Mouse (Mus musculus) telencephalon, adult 2 months (tissue): Measurements from ENCODE around the gene Ddx25.

Source experiments
- DNase-seq: peaks from one replicate; pipeline ENCODE4 v3.0.0-alpha.2; 2011; ENCODE audit warnings: low read depth, low spot score

Ddx25 gene

DNA sequence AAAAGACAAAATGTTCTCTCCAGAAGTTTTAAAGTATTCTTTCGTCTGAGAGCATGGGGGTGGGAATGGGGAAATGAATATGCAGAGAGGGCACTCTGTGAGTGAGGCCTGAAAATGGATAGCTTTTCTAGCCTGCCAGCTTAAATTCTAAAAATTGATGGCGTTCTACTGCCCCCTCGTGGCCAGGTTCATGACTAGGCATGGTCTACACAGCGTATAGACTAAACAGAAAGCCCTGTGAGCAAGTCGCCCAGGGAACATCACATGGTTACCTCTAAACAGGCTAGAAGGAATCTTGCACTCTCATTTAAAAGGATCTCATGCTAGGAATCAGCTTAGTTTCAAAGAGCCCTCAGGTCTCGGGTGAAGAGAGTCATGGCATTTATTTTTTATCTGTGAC is 16.8 kb downstream of the Ddx25 start:
- DNase-seq, result no peak

DNA sequence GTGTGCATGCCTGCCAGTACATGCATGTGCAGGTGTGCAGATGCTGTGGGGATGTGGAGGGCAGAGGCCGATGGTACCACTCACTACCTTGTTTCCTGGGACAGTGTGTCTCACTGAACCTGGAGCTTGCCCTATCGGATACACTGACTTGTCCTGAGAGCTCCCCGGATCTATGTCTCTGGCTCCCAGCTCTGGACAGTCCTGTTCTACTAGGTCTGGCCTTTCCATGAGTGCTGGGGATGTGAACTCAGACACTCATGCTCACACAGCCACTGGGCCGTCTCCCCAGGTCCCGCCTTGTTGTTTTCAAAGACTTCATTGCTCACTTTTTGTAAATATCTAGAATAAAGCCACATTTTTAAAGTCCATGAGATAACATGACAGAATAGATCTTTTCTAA is 17.3 kb downstream of the Ddx25 start:
- no peak for DNase-seq

GRCm38 (mm10) chr9:35539001-35539750 is 19.2 kb downstream of the Ddx25 start:
- DNase-seq, result no peak

GRCm38 (mm10) chr9:35535876-35536275 is 22.5 kb downstream of the Ddx25 start:
- no peak for DNase-seq

DNA sequence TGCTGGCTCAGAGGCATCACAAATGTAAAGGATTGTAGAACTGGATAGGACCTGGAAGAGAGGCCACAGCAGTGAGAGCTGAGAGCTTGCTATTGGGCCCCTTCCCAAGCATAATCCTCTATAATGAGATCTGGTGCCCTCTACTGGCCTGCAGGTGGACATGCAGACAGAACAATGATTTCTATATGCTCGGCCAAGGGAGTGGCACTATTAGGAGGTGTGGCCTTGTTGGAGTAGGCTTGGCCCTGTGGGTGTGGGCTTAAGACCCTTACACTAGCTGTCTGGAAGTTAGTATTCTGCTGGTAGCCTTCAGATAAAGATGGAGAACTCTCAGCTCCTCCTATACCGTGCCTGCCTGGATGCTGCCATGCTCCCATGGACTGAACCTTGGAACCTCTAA is 23.2 kb downstream of the Ddx25 start:
- DNase-seq, result no peak

DNA sequence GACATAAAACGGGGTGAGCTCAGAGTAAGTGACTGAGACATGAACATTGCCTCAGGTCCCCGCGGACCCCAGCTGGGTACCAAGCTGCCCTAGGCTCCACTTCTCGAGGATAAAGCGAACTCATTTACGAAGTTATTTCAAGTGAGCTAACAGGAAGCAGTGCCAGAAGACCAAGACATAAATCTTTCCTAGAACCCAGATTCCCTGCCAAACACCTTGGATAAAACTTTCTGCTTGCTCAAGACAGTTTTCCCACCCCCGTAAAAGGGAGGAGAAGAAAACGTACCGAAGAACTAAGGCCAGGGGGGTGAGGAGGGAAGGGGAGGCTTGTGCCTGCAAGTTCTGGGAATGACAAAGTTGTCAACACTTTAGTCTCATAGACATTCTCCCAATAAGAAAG is 25.1 kb downstream of the Ddx25 start:
- no peak for DNase-seq

- no peak for DNase-seq
Measured at GRCm38 (mm10) chr9:35529796-35530195, 28.5 kb downstream of the Ddx25 start.

DNA sequence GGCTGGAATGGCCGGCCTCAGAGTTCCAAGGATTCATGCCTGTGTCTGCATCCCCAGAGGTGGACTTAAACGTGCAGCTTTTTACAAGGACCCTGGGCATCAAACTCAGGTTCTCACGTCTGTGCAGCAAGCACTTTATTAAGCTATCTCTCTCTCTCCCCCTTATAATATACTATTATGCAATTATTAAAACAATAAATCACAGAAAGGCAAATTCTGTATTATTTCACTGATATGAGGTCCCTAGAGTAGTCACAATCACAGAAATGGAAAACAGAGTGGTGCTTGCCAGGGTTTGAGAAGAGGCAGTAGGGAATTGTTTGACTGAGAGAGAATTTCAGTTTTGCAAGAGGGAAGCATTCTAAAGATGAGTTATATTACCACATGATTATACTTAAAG is 29.2 kb downstream of the Ddx25 start:
- no peak for DNase-seq

- peak; percentile 64 for DNase-seq
Measured at GRCm38 (mm10) chr9:35523941-35524411, 34.4 kb downstream of the Ddx25 start.

DNA sequence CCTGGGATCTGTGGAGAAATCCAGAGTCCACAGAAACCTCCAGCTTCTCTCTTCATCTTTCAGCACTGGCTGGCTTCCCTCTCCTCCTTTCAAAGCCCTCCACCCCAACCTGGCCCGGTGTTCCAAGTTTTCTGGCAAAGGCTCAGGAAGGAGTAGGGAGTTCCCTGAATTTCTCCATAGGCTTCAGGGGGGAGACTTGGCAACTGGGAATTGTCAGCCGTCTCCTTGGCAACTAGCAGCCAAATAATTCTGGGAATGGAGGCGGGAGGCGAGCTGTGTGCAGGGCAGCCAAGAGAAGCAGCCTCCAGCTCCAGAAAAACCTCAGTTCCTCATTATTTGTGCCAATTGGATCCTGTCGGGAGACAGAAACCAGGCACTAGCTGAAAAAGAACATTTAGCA is 34.8 kb downstream of the Ddx25 start:
- peak; percentile 88 for DNase-seq

- no peak for DNase-seq
Measured at GRCm38 (mm10) chr9:35522821-35523515, 35.4 kb downstream of the Ddx25 start.

DNA sequence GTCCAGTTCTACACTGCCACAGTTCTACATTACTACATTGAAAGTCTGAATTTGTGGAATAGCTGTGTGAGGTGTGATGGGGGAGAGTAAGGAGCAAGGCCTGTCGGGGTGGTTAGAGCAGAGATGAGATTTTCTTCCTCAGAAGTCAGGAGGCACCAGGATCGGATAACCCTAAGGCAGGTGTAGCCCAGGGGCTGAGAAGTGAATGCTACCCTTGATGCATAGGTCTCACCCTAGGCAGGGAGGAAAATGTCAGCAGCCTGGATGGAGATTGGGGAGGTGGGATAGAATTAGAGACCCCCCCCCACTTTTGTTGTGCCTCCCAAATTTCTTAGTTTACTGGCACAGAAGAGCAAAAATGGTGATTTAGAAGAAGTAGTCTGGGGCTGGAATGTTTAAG is 36.1 kb downstream of the Ddx25 start:
- no peak for DNase-seq

DNA sequence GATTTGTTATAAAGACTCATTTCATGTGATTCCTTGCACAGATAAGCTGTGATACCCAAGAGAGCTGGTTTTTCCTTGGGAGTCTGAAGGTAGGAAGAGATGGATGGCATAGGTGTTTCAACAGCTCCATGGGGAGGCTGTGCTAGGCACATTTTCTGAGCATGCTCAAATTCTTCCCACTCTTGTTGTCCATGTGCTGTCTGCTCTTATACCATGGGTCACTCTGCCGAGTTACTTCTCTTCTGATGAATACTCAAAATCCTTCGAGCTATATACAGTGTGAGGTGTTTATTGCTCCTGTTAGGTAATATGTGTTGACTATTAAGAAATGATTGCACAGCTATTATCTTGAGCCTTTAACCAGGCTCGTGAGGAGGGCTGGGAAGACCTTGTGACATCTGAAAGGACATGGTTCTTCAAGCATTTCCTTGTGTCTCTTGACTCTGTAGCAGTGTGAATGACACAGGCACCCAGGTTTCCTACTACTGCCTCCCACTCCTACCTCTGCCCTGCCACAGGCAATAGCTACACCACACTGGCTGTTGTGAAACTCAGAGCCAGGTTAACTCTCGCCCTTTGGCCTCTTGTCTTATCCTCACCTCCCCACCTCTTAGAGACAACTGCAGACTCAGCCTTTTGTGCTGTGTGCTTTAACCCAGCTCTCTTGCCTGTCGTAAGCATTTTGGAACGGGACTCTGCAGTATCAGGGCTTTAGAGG is 37.5 kb downstream of the Ddx25 start:
- no peak for DNase-seq

GRCm38 (mm10) chr9:35518169-35518568 is 40.2 kb downstream of the Ddx25 start, which contains the start of gene Gm1113:
Gm1113 (minus strand) TSS chr9:35518269.
- DNase-seq, result no peak

- DNase-seq, result no peak
Measured at GRCm38 (mm10) chr9:35516711-35517110, 41.6 kb downstream of the Ddx25 start.

GRCm38 (mm10) chr9:35516182-35516581 is 42.1 kb downstream of the Ddx25 start:
- no peak for DNase-seq

GRCm38 (mm10) chr9:35513900-35514299 is 44.4 kb downstream of the Ddx25 start:
- DNase-seq, result no peak

- peak; percentile 24 for DNase-seq
Measured at GRCm38 (mm10) chr9:35508234-35508633, 50.1 kb downstream of the Ddx25 start.

DNA sequence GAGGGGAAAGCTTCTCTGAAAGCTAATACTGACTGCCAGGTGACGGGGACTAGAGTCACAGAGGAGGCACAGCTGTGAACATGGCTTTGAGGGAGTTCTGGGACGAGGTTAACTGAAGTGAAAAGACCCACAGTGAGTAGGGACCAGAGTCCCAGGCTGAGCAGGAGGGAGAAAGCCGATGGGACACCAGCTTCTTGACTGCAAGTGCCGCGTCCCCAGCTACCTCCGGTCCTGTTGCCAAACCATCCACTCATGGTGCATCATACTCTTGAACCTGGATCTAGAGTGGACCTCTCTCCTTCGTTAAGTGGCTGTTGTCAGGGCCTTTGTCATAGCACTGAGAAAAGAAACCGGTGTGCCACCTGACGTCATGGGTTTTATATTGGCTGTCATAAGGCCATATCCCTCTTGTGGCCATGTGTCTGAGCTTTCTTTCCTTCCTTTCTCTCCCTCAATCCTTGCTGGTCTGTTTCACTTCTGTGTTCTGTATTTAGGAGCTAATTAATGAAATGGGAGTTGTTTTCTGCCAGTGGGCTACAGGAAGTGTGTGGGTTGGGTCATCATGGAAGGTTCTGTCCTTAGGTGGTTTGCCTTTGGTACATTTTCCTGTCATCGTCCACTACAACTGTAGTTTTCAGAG is 55.8 kb downstream of the Ddx25 start:
- DNase-seq, result no peak

GRCm38 (mm10) chr9:35499946-35500345 is 58.4 kb downstream of the Ddx25 start:
- no peak for DNase-seq

DNA sequence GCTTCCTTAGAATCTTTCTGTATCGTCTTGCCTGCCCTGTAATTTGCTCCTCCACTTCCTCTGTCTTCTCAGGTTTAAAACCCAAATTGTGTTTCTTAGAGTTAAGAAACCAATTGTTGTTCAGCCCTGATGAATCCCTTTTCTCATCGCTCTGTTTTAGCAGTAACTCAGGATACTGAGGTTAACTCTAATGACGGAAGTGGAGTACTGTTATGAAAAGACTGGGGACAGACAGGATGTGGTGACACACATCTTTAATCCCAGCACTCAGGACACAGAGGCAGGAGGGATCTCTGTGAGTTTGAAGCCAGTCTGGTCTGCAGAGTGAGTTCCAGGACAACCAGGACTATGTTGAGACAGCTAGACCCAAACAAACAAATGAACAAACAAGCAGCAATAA is 62.9 kb downstream of the Ddx25 start:
- no peak for DNase-seq

GRCm38 (mm10) chr9:35494937-35495336 is 63.4 kb downstream of the Ddx25 start:
- no peak for DNase-seq
